Mouse (Mus musculus): ENCODE measurements around the gene Pgpep1. TPM values are rescaled to one million over a fixed set of nuclear protein-coding genes. Genes with fewer than 3 reads are reported as not detected.

Pgpep1 gene
- polyA plus RNA-seq, 1 experiment from 2014 or later = 78.3 TPM

GRCm38 (mm10) chr8:70672325-70673078 is 12.3 kb upstream of the Pgpep1 start:
- Histone ChIP-seq H3K4me3 (ENCODE audit: low read length) (peak overlapping the region; percentile 71), H3K9ac (ENCODE audit: low read depth, low read length) (peak overlapping the region; percentile 64), H3K36me3 (ENCODE audit: control insufficient read depth, insufficient read depth, low read length) (no peaks in the 10 kb centered on the region), H3K27ac (ENCODE audit: low read depth, low read length) (peak overlapping the region; percentile 85), H3K4me2 (ENCODE audit: low read length) (peak overlapping the region; percentile 64), H3K27me3 (replicated peaks; ENCODE audit: control insufficient read depth, insufficient read depth, low read length) (no peaks in the 10 kb centered on the region), H3K4me1 (ENCODE audit: control insufficient read depth, insufficient read depth, low read depth, low read length) (peaks cover 12% of the 10 kb centered on the region), H3K9me3 (ENCODE audit: control insufficient read depth, low read length) (no peaks in the 10 kb centered on the region)
- no peak for ATAC-seq
- WGBS = 38% methylated on average over 19 of the region's 19 CpGs

GRCm38 (mm10) chr8:70671615-70672324 is 11.6 kb upstream of the Pgpep1 start:
- H3K9ac ChIP-seq (ENCODE audit: low read depth, low read length) = no peak overlapping the region
- no peaks in the 10 kb centered on the region for H3K36me3 ChIP-seq (ENCODE audit: control insufficient read depth, insufficient read depth, low read length)
- no peak overlapping the region for H3K4me3 ChIP-seq (ENCODE audit: low read length)
- WGBS = 54% methylated on average over 10 of the region's 10 CpGs
- H3K4me1 ChIP-seq (ENCODE audit: control insufficient read depth, insufficient read depth, low read depth, low read length) = peaks cover 12% of the 10 kb centered on the region
- no peaks in the 10 kb centered on the region for H3K27me3 ChIP-seq (replicated peaks; ENCODE audit: control insufficient read depth, insufficient read depth, low read length)
- H3K27ac ChIP-seq (ENCODE audit: low read depth, low read length) = no peak overlapping the region
- H3K9me3 ChIP-seq (ENCODE audit: control insufficient read depth, low read length) = no peaks in the 10 kb centered on the region
- no peak for ATAC-seq
- H3K4me2 ChIP-seq (ENCODE audit: low read length) = no peak overlapping the region

GRCm38 (mm10) chr8:70667071-70667470 is 6.9 kb upstream of the Pgpep1 start:
- ATAC-seq = peak; percentile 59

GRCm38 (mm10) chr8:70665599-70665998 is 5.4 kb upstream of the Pgpep1 start:
- no peaks in the 10 kb centered on the region for H3K4me1 ChIP-seq (ENCODE audit: control insufficient read depth, insufficient read depth, low read depth, low read length)
- no peaks in the 10 kb centered on the region for H3K36me3 ChIP-seq (ENCODE audit: control insufficient read depth, insufficient read depth, low read length)
- H3K9me3 ChIP-seq (ENCODE audit: control insufficient read depth, low read length) = no peaks in the 10 kb centered on the region
- H3K9ac ChIP-seq (ENCODE audit: low read depth, low read length) = no peak overlapping the region
- 78% methylated on average over 2 of the region's 2 CpGs for WGBS
- no peak overlapping the region for H3K27ac ChIP-seq (ENCODE audit: low read depth, low read length)
- H3K4me2 ChIP-seq (ENCODE audit: low read length) = no peak overlapping the region
- no peak overlapping the region for H3K4me3 ChIP-seq (ENCODE audit: low read length)
- no peaks in the 10 kb centered on the region for H3K27me3 ChIP-seq (replicated peaks; ENCODE audit: control insufficient read depth, insufficient read depth, low read length)
- no peak for ATAC-seq

More at GRCm38 (mm10) chr8:70667071-70667470, 6.9 kb upstream of the Pgpep1 start:
- WGBS = 65% methylated on average over 5 of the region's 5 CpGs
- no peaks in the 10 kb centered on the region for H3K4me1 ChIP-seq (ENCODE audit: control insufficient read depth, insufficient read depth, low read depth, low read length)
- no peak overlapping the region for H3K4me3 ChIP-seq (ENCODE audit: low read length)
- H3K27me3 ChIP-seq (replicated peaks; ENCODE audit: control insufficient read depth, insufficient read depth, low read length) = no peaks in the 10 kb centered on the region
- H3K4me2 ChIP-seq (ENCODE audit: low read length) = no peak overlapping the region
- H3K9me3 ChIP-seq (ENCODE audit: control insufficient read depth, low read length) = no peaks in the 10 kb centered on the region
- H3K27ac ChIP-seq (ENCODE audit: low read depth, low read length) = no peak overlapping the region
- no peaks in the 10 kb centered on the region for H3K36me3 ChIP-seq (ENCODE audit: control insufficient read depth, insufficient read depth, low read length)
- H3K9ac ChIP-seq (ENCODE audit: low read depth, low read length) = no peak overlapping the region

GRCm38 (mm10) chr8:70664631-70665030 is 4.4 kb upstream of the Pgpep1 start:
- Histone ChIP-seq H3K4me2 (ENCODE audit: low read length) (no peak overlapping the region), H3K4me3 (ENCODE audit: low read length) (no peak overlapping the region), H3K36me3 (ENCODE audit: control insufficient read depth, insufficient read depth, low read length) (no peaks in the 10 kb centered on the region), H3K9ac (ENCODE audit: low read depth, low read length) (no peak overlapping the region), H3K4me1 (ENCODE audit: control insufficient read depth, insufficient read depth, low read depth, low read length) (peaks cover 5% of the 10 kb centered on the region), H3K27me3 (replicated peaks; ENCODE audit: control insufficient read depth, insufficient read depth, low read length) (no peaks in the 10 kb centered on the region), H3K27ac (ENCODE audit: low read depth, low read length) (no peak overlapping the region), H3K9me3 (ENCODE audit: control insufficient read depth, low read length) (no peaks in the 10 kb centered on the region)
- 74% methylated on average over 3 of the region's 3 CpGs for WGBS
- ATAC-seq = no peak

- Histone ChIP-seq H3K36me3 (ENCODE audit: control insufficient read depth, insufficient read depth, low read length) (no peaks in the 10 kb centered on the region), H3K9me3 (ENCODE audit: control insufficient read depth, low read length) (no peaks in the 10 kb centered on the region), H3K27ac (ENCODE audit: low read depth, low read length) (peak overlapping the region; percentile 55), H3K4me2 (ENCODE audit: low read length) (no peak overlapping the region), H3K4me1 (ENCODE audit: control insufficient read depth, insufficient read depth, low read depth, low read length) (peaks cover 9% of the 10 kb centered on the region), H3K27me3 (replicated peaks; ENCODE audit: control insufficient read depth, insufficient read depth, low read length) (no peaks in the 10 kb centered on the region), H3K9ac (ENCODE audit: low read depth, low read length) (no peak overlapping the region), H3K4me3 (ENCODE audit: low read length) (no peak overlapping the region)
- 29% methylated on average over 4 of the region's 4 CpGs for WGBS
- no peak for ATAC-seq
Measured at GRCm38 (mm10) chr8:70663691-70664090, 3.5 kb upstream of the Pgpep1 start.

GRCm38 (mm10) chr8:70659604-70660272 is 450 bp downstream of the Pgpep1 start:
- Histone ChIP-seq H3K9ac (ENCODE audit: low read depth, low read length) (peak overlapping the region; percentile 79), H3K4me1 (ENCODE audit: control insufficient read depth, insufficient read depth, low read depth, low read length) (peaks cover 9% of the 10 kb centered on the region), H3K4me2 (ENCODE audit: low read length) (peak overlapping the region; percentile 96), H3K9me3 (ENCODE audit: control insufficient read depth, low read length) (no peaks in the 10 kb centered on the region), H3K36me3 (ENCODE audit: control insufficient read depth, insufficient read depth, low read length) (no peaks in the 10 kb centered on the region), H3K27ac (ENCODE audit: low read depth, low read length) (peak overlapping the region; percentile 62), H3K4me3 (ENCODE audit: low read length) (peak overlapping the region; percentile 75), H3K27me3 (replicated peaks; ENCODE audit: control insufficient read depth, insufficient read depth, low read length) (no peaks in the 10 kb centered on the region)
- peak; percentile 87 for ATAC-seq
- WGBS = under 1% methylated on average over 43 of the region's 44 CpGs

GRCm38 (mm10) chr8:70658897-70659603 is 1.1 kb downstream of the Pgpep1 start:
- Histone ChIP-seq H3K9me3 (ENCODE audit: control insufficient read depth, low read length) (no peaks in the 10 kb centered on the region), H3K4me2 (ENCODE audit: low read length) (peak overlapping the region; percentile 96), H3K9ac (ENCODE audit: low read depth, low read length) (peak overlapping the region; percentile 79), H3K4me1 (ENCODE audit: control insufficient read depth, insufficient read depth, low read depth, low read length) (peaks cover 9% of the 10 kb centered on the region), H3K27me3 (replicated peaks; ENCODE audit: control insufficient read depth, insufficient read depth, low read length) (no peaks in the 10 kb centered on the region), H3K27ac (ENCODE audit: low read depth, low read length) (peak overlapping the region; percentile 62), H3K4me3 (ENCODE audit: low read length) (peak overlapping the region; percentile 75), H3K36me3 (ENCODE audit: control insufficient read depth, insufficient read depth, low read length) (no peaks in the 10 kb centered on the region)
- ATAC-seq = no peak
- WGBS = 1% methylated on average over 31 of the region's 31 CpGs

All from hindbrain, embryonic 16.5 days (tissue).